8 mouse cellular contexts compared by ENCODE assay signal in genomic region chr17:86732024-86732423, GRCm38 (mm10). TPM values are rescaled to one million over a fixed set of nuclear protein-coding genes. Genes with fewer than 3 reads are reported as not detected.
DNase-seq lines count a peak whose midpoint lies in the region; ATAC-seq and TF ChIP-seq lines count a peak whose summit lies in the region.

No protein-coding gene starts in this region.

- H3K9me3 ChIP-seq in embryonic facial prominence, embryonic 15.5 days (replicated peaks), result no peaks in the 10 kb centered on the region
- H3K9me3 ChIP-seq in heart, embryonic 16.5 days (replicated peaks; ENCODE audit: control insufficient read depth, low read length), result no peaks in the 10 kb centered on the region
- no peaks in the 10 kb centered on the region for H3K9me3 ChIP-seq in neural tube, embryonic 12.5 days

- H3K9ac ChIP-seq in embryonic facial prominence, embryonic 15.5 days, result no peak overlapping the region
- no peak overlapping the region for H3K9ac ChIP-seq in heart, embryonic 16.5 days (ENCODE audit: low read length)
- H3K9ac ChIP-seq in neural tube, embryonic 12.5 days, result no peak overlapping the region

- no peak overlapping the region for H3K4me3 ChIP-seq in embryonic facial prominence, embryonic 15.5 days (replicated peaks)
- no peak overlapping the region for H3K4me3 ChIP-seq in heart, embryonic 16.5 days (ENCODE audit: low read length)
- H3K4me3 ChIP-seq in lung, adult 2 months (replicated peaks; ENCODE audit: extremely low read depth, low read depth, low read length), result no peak overlapping the region
- no peak overlapping the region for H3K4me3 ChIP-seq in neural tube, embryonic 12.5 days

- no peak overlapping the region for H3K27ac ChIP-seq in embryonic facial prominence, embryonic 15.5 days (replicated peaks)
- peak overlapping the region; percentile 41 for H3K27ac ChIP-seq in heart, embryonic 16.5 days (ENCODE audit: low read length)
- H3K27ac ChIP-seq in neural tube, embryonic 12.5 days, result no peak overlapping the region

- peak; percentile 72 for ATAC-seq in embryonic facial prominence, embryonic 15.5 days (ENCODE audit: insufficient number of reproducible peaks, low FRiP score, low TSS enrichment, low read depth)
- peak; percentile 88 for ATAC-seq in heart, embryonic 16.5 days (replicated peaks; ENCODE audit: extremely low read depth, insufficient read depth, low FRiP score)
- no peak for ATAC-seq in neural tube, embryonic 12.5 days (ENCODE audit: low FRiP score, low read depth)

- peak; percentile 74 to 77 for DNase-seq in B cell, adult 2 months
- DNase-seq in adrenal gland, adult 18-20 months (ENCODE audit: low spot score in 2 of 2), result peak; percentile 46 to 68
- DNase-seq in kidney, postnatal 10 days, result peak; percentile 87
- peak; percentile 80 for DNase-seq in lung, adult 2 months
- peak; percentile 82 for DNase-seq in thymus, postnatal 0 days (ENCODE audit: low spot score)

- no peaks in the 10 kb centered on the region for H3K27me3 ChIP-seq in embryonic facial prominence, embryonic 15.5 days
- H3K27me3 ChIP-seq in heart, embryonic 16.5 days (ENCODE audit: control insufficient read depth, insufficient read depth, low read length), result no peaks in the 10 kb centered on the region
- no peaks in the 10 kb centered on the region for H3K27me3 ChIP-seq in neural tube, embryonic 12.5 days (replicated peaks)

- no peaks in the 10 kb centered on the region for H3K36me3 ChIP-seq in embryonic facial prominence, embryonic 15.5 days
- no peaks in the 10 kb centered on the region for H3K36me3 ChIP-seq in heart, embryonic 16.5 days (ENCODE audit: control insufficient read depth, insufficient read depth)
- H3K36me3 ChIP-seq in neural tube, embryonic 12.5 days, result no peaks in the 10 kb centered on the region

- peak overlapping the region; percentile 15; the same call in 1 of the 2 replicates for H3K4me2 ChIP-seq in embryonic facial prominence, embryonic 15.5 days (replicated peaks)
- peak overlapping the region; percentile 43 for H3K4me2 ChIP-seq in heart, embryonic 16.5 days (ENCODE audit: low read depth, low read length)
- peak overlapping the region; percentile 43 for H3K4me2 ChIP-seq in neural tube, embryonic 12.5 days (replicated peaks)

- no peak for TF ChIP-seq CTCF in lung, adult 2 months (IDR thresholded peaks at IDR 0.05; ENCODE audit: insufficient read depth, low read length)

- peaks cover 9% of the 10 kb centered on the region for H3K4me1 ChIP-seq in embryonic facial prominence, embryonic 15.5 days
- peaks cover 3% of the 10 kb centered on the region; the same call in 1 of the 2 replicates for H3K4me1 ChIP-seq in heart, embryonic 16.5 days (ENCODE audit: control insufficient read depth, insufficient read depth, low read length)
- H3K4me1 ChIP-seq in lung, adult 2 months (ENCODE audit: control insufficient read depth, insufficient read depth, low read length), result peaks cover 7% of the 10 kb centered on the region
- H3K4me1 ChIP-seq in neural tube, embryonic 12.5 days, result peaks cover 8% of the 10 kb centered on the region; the same call in 1 of the 2 replicates

- WGBS in embryonic facial prominence, embryonic 15.5 days, result 6% methylated on average over 11 of the region's 11 CpGs
- WGBS in heart, embryonic 16.5 days, result 6% methylated on average over 11 of the region's 11 CpGs
- WGBS in lung, adult 2 months, result 4% methylated on average over 11 of the region's 11 CpGs
- 8% methylated on average over 11 of the region's 11 CpGs for WGBS in neural tube, embryonic 12.5 days

- no peak for TF ChIP-seq POLR2A in lung, adult 2 months (IDR thresholded peaks at IDR 0.05; ENCODE audit: borderline replicate concordance, extremely low read depth, low read depth, low read length)

RNA-seq across cellular contexts. Expression of gene Epas1, which starts 21.5 kb away (rescaled TPM):
- 100 to 1,000 TPM; 176 to 200 TPM for total RNA-seq in adrenal gland, adult 18-20 months (2021)
- 6.0 and 9.8 TPM in 2 replicates for polyA plus RNA-seq in embryonic facial prominence, embryonic 15.5 days (2015; fragmentation: Nextera tagmentation; extraction: Ambion mirVana)
- 7.9 and 8.2 TPM in 2 replicates for polyA plus RNA-seq in heart, embryonic 16.5 days (2015; fragmentation: Nextera tagmentation; extraction: Ambion mirVana)
- 777 and 943 TPM in 2 replicates for polyA plus RNA-seq in lung, adult 2 months (2012; rRNA removed)
- 3.6 and 4.3 TPM in 2 replicates for polyA plus RNA-seq in neural tube, embryonic 12.5 days (2016; fragmentation: Nextera tagmentation; extraction: Ambion mirVana)
- 1.6 and 2.4 TPM in 2 replicates for polyA plus RNA-seq in thymus, postnatal 0 days (2015; fragmentation: Nextera tagmentation; extraction: Ambion mirVana)

Comparison
In these comparisons a context has a peak if more than half of its experiments do, and no peak if none do; other contexts are left out.
1. RNA of gene Epas1, which starts 21.5 kb away (polyA plus RNA-seq): 777 to 943 TPM in lung, adult 2 months; 6.0 to 9.8 TPM in embryonic facial prominence, embryonic 15.5 days, 7.9 to 8.2 TPM in heart, embryonic 16.5 days, 3.6 to 4.3 TPM in neural tube, embryonic 12.5 days and 1.6 to 2.4 TPM in thymus, postnatal 0 days; every median in the first group is over 10 times any median in the second.
2. Peak in every context shown above with its lines, with median percentiles within 50 percentile points of each other: DNase-seq and H3K4me2 ChIP-seq.